Mouse (Mus musculus): ENCODE data around the gene Crot. TPM values are rescaled to one million over a fixed set of nuclear protein-coding genes. Genes with fewer than 3 reads are reported as not detected.

Gene Crot
- total and polyA plus RNA-seq, 3 experiments: 13.4 to 18.2 (median 13.5) TPM

DNA sequence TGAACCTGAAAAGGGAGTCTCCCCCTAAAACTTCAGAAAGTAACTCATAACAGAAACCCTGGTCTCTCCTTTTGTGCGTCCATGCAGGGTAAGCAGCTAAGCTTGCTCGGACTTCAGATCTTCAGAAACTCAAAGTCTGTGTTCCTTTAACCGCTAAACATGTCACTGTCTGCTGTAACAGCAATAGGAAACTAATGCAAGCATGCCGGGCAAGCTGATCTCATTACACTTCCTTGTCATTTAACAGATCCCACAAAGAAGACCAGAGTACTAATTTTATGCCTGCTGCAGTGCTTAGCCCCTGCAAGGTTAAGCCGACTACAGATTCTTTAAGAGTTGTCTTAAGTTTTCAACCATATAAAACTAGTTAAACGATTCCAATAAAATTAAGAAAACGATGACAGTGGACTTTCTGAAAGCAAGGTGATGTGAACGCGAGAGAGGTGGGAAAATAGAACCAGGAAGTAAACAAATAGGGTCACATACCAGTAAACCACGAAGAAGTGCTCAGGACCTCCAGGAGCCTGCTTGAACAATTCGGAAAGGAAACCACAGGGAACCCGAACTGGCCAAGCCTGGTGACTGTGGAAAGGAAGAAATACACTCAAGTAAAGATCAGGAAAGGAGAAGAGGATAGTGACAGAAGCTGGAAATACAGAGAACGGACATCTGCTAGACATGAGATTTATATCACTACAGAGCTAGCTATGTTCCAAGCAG lies 998 bp downstream of the Crot start:
- in situ Hi-C loops (cut with MboI; ENCODE audit: low pct_ligation_motif_present, low pct_unique_long_range_greater_than_20kb, low sequenced_read_pairs) (no loop called here), dilution Hi-C loops (cut with MboI; ENCODE audit: extremely low pct_ligation_motif_present, extremely low pct_unique_long_range_greater_than_20kb, low sequenced_read_pairs) (no loop called here)
- Histone ChIP-seq H3K4me1 (ENCODE audit: control insufficient read depth in 1 of 2, insufficient read depth in 2 of 2) (peaks cover 5 to 30% of the 10 kb centered on the region in 2 experiments; a peak in 3 of 4 replicates), H3K4me2 (ENCODE audit: insufficient read depth, low read depth, poor library complexity, severe bottlenecking) (peak overlapping the region; percentile 74), H3K79me2 (replicated peaks; ENCODE audit: control insufficient read depth, extremely low read depth, insufficient read depth, poor library complexity, severe bottlenecking) (peaks cover 14% of the 10 kb centered on the region), H3K27ac (ENCODE audit: insufficient read depth, low read depth) (no peak overlapping the region), H3K4me3 (replicated peaks in 1 of 3; ENCODE audit: low read depth in 2 of 3, low read length in 2 of 3, poor library complexity in 1 of 3) (peak overlapping the region; percentile 70 to 99 (median 81)), H3K36me3 (replicated peaks in 1 of 2; ENCODE audit: control insufficient read depth in 1 of 2, insufficient read depth in 1 of 2, low read length in 1 of 2) (peaks cover 22 to 28% of the 10 kb centered on the region in 2 experiments), H3K9ac (ENCODE audit: insufficient read depth, low read depth) (peak overlapping the region; percentile 77), H3K27me3 (replicated peaks) (no peaks in the 10 kb centered on the region), H3K9me3 (replicated peaks; ENCODE audit: low read length) (no peaks in the 10 kb centered on the region)
- TF ChIP-seq MXI1 (IDR thresholded peaks at IDR 0.05; ENCODE audit: low read depth, low read length) (no peak), RAD21 (IDR thresholded peaks at IDR 0.05; ENCODE audit: low read depth, low read length) (no peak), ELF1 (IDR thresholded peaks at IDR 0.05; ENCODE audit: low read depth, low read length) (peak; percentile 58; the same call in 1 of the 2 replicates), TCF12 (IDR thresholded peaks at IDR 0.05; ENCODE audit: low read depth, low read length) (no peak), SIN3A (IDR thresholded peaks at IDR 0.05; ENCODE audit: low read length) (peak; percentile 20), ZNF384 (IDR thresholded peaks at IDR 0.05; ENCODE audit: low read depth, low read length) (no peak), CHD1 (IDR thresholded peaks at IDR 0.05; ENCODE audit: low read depth, low read length) (0 out of 2 replicates have a peak, but pooled peaks have one; percentile 30)
- no peak for DNase-seq (ENCODE audit: extremely low read depth)

DNA sequence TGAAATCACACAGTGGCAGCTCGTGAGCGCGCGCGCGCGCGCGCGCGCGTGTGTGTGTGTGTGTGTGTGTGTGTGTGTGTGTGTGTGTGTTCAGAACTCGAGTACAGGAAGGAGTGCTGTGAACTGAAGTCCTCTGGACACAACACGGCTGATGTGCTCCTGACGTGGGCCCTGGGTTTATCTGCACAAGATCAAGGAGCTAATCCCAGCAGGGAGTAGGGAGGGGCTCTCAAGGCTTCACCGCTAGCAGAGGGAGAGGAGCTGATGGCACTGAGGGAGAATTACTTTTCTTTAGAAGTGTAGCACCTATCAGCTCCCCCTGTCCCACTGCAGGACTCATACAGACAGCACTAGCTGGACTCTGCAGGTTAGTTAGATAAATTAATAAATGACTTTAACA lies 5.5 kb downstream of the Crot start:
- Histone ChIP-seq H3K9ac (ENCODE audit: insufficient read depth, low read depth) (no peak overlapping the region), H3K36me3 (replicated peaks in 1 of 2; ENCODE audit: control insufficient read depth in 1 of 2, insufficient read depth in 1 of 2, low read length in 1 of 2) (peaks cover 37 to 58% of the 10 kb centered on the region in 2 experiments), H3K4me1 (ENCODE audit: control insufficient read depth in 1 of 2, insufficient read depth in 2 of 2) (peaks cover 8 to 36% of the 10 kb centered on the region in 2 experiments), H3K9me3 (replicated peaks; ENCODE audit: low read length) (no peaks in the 10 kb centered on the region), H3K4me3 (replicated peaks in 1 of 3; ENCODE audit: low read depth in 2 of 3, low read length in 2 of 3, poor library complexity in 1 of 3) (no peak overlapping the region), H3K4me2 (ENCODE audit: insufficient read depth, low read depth, poor library complexity, severe bottlenecking) (no peak overlapping the region), H3K27me3 (replicated peaks) (no peaks in the 10 kb centered on the region), H3K27ac (ENCODE audit: insufficient read depth, low read depth) (no peak overlapping the region), H3K79me2 (replicated peaks; ENCODE audit: control insufficient read depth, extremely low read depth, insufficient read depth, poor library complexity, severe bottlenecking) (peaks cover 14% of the 10 kb centered on the region)
- no peak for TF ChIP-seq CHD1 (IDR thresholded peaks at IDR 0.05; ENCODE audit: low read depth, low read length)
- TF ChIP-seq IRF4 (IDR thresholded peaks at IDR 0.05; ENCODE audit: low read depth, low read length): no peak
- no peak for TF ChIP-seq CTCF (conservative IDR thresholded peaks at IDR 0.05 in 1 of 2, IDR thresholded peaks at IDR 0.05 in 1 of 2; ENCODE audit: low read depth in 2 of 2, low read length in 2 of 2)
- TF ChIP-seq KAT2A (IDR thresholded peaks at IDR 0.05; ENCODE audit: insufficient replicate concordance, low read length): no peak
- no peak for TF ChIP-seq JUN (IDR thresholded peaks at IDR 0.05; ENCODE audit: insufficient read depth, low read depth, low read length)
- no peak for TF ChIP-seq SIN3A (IDR thresholded peaks at IDR 0.05; ENCODE audit: low read length)
- no peak for TF ChIP-seq HCFC1 (IDR thresholded peaks at IDR 0.05; ENCODE audit: low read depth, low read length)
- no peak for TF ChIP-seq MAX (IDR thresholded peaks at IDR 0.05; ENCODE audit: low read length)
- no peak for TF ChIP-seq NRF1 (IDR thresholded peaks at IDR 0.05; ENCODE audit: low read depth, low read length)
- no peak for TF ChIP-seq RAD21 (IDR thresholded peaks at IDR 0.05; ENCODE audit: low read depth, low read length)
- no peak for TF ChIP-seq TBP (conservative IDR thresholded peaks at IDR 0.05; ENCODE audit: low read depth, low read length)
- TF ChIP-seq GABPA (IDR thresholded peaks at IDR 0.05; ENCODE audit: insufficient replicate concordance, low read depth, low read length): no peak
- no peak for TF ChIP-seq POLR2A (IDR thresholded peaks at IDR 0.05; ENCODE audit: low read depth, low read length)
- no peak for TF ChIP-seq ZKSCAN1 (IDR thresholded peaks at IDR 0.05; ENCODE audit: borderline replicate concordance, low read depth, low read length)
- TF ChIP-seq BHLHE40 (IDR thresholded peaks at IDR 0.05; ENCODE audit: low read depth, low read length): no peak
- in situ Hi-C loops (cut with MboI; ENCODE audit: low pct_ligation_motif_present, low pct_unique_long_range_greater_than_20kb, low sequenced_read_pairs) (no loop called here), dilution Hi-C loops (cut with MboI; ENCODE audit: extremely low pct_ligation_motif_present, extremely low pct_unique_long_range_greater_than_20kb, low sequenced_read_pairs) (no loop called here)
- DNase-seq (ENCODE audit: extremely low read depth): no peak
